Mouse (Mus musculus) thymus, adult 2 months (tissue): Measurements from ENCODE around the gene Taok3. TPM values are rescaled to one million over a fixed set of nuclear protein-coding genes. Genes with fewer than 3 reads are reported as not detected.

Experiments
- DNase-seq: peaks from one replicate; pipeline ENCODE4 v3.0.0; 2021
- H3K27ac ChIP-seq: fragments of 200-500 bp; 2 replicates; pipeline ENCODE4 v1.5.1; 2012; ENCODE audit warnings: low read length, control low read depth; ENCODE audit not compliant: control insufficient read depth, insufficient read depth
- H3K27me3 ChIP-seq: fragments of 200-500 bp; 2 replicates; pipeline ENCODE4 v1.6.1; 2012; ENCODE audit warnings: mild to moderate bottlenecking, low read length, moderate library complexity, mixed read lengths; ENCODE audit not compliant: control insufficient read depth, insufficient read depth
- H3K36me3 ChIP-seq: fragments of 200-500 bp; 2 replicates; pipeline ENCODE4 v1.6.1; 2012; ENCODE audit warnings: mild to moderate bottlenecking, low read length, moderate library complexity; ENCODE audit not compliant: control insufficient read depth, insufficient read depth
- H3K4me1 ChIP-seq: fragments of 200-500 bp; replicated peaks from 2 replicates; pipeline ENCODE4 v1.6.1; 2012; ENCODE audit warnings: low read length; ENCODE audit not compliant: control insufficient read depth, insufficient read depth
- H3K4me3 ChIP-seq: fragments of 200-500 bp; 2 replicates; pipeline ENCODE4 v1.5.1; 2012; ENCODE audit warnings: mild to moderate bottlenecking, low read length, control low read depth, moderate library complexity; ENCODE audit not compliant: control insufficient read depth, insufficient read depth
- CTCF ChIP-seq: fragments of 200-500 bp; IDR thresholded peaks from 2 replicates; pipeline ENCODE4 v1.5.1; 2012; ENCODE audit warnings: mild to moderate bottlenecking, control low read depth, low read length, moderate library complexity, borderline replicate concordance; ENCODE audit not compliant: control insufficient read depth, poor library complexity, insufficient read depth; ENCODE audit errors: extremely low read depth
- POLR2A ChIP-seq: fragments of 200-500 bp; IDR thresholded peaks from 2 replicates; pipeline ENCODE4 v1.6.1; 2012; ENCODE audit warnings: mild to moderate bottlenecking, low read length, control low read depth, moderate library complexity; ENCODE audit not compliant: control insufficient read depth, poor library complexity, insufficient read depth; ENCODE audit errors: extremely low read depth
- WGBS: fragments of 180-500 bp; shearing (Covaris S2); methylation state at CpG from one replicate; pipeline ENCODE4 v1.1.7; 2018; 5-methylcytosine and 5-hydroxymethylcytosine counted together
- polyA plus RNA-seq: library from polyadenylated mRNA; depleted of rRNA; stranded (reverse); fragments of >200 nt; gene quantifications from 2 replicates; pipeline ENCODE4 v1.2.3, GENCODE M21; 2012

Gene Taok3
- polyA plus RNA-seq, 1 experiment: 43.5 TPM

GRCm38 (mm10) chr5:117134066-117134888 is 14.3 kb downstream of the Taok3 start:
- peak overlapping the region; percentile 90 for H3K27ac ChIP-seq
- peak; percentile 53 for DNase-seq
- H3K4me3 ChIP-seq: peak overlapping the region; percentile 93
- no peaks in the 10 kb centered on the region for H3K27me3 ChIP-seq
- peak; percentile 15; the same call in 1 of the 2 replicates for TF ChIP-seq POLR2A
- TF ChIP-seq CTCF: no peak
- H3K4me1 ChIP-seq: peaks cover 55% of the 10 kb centered on the region
- 3% methylated on average over 19 of the region's 19 CpGs for WGBS
- no peaks in the 10 kb centered on the region for H3K36me3 ChIP-seq

GRCm38 (mm10) chr5:117134889-117135456 is 15.0 kb downstream of the Taok3 start:
- H3K4me3 ChIP-seq: 0 out of 2 replicates have a peak overlapping the region, but pooled peaks have one; percentile 2
- H3K4me1 ChIP-seq: peaks cover 58% of the 10 kb centered on the region
- H3K36me3 ChIP-seq: no peaks in the 10 kb centered on the region
- TF ChIP-seq POLR2A: no peak
- TF ChIP-seq CTCF: no peak
- 26% methylated on average over 3 of the region's 3 CpGs for WGBS
- no peak for DNase-seq
- H3K27me3 ChIP-seq: no peaks in the 10 kb centered on the region
- no peak overlapping the region; the same call in none of the 2 replicates for H3K27ac ChIP-seq

- TF ChIP-seq CTCF: no peak
- no peak for TF ChIP-seq POLR2A
- peak overlapping the region; percentile 29; the same call in 1 of the 2 replicates for H3K27ac ChIP-seq
- DNase-seq: peak; percentile 55
- no peaks in the 10 kb centered on the region for H3K36me3 ChIP-seq
- peak overlapping the region; percentile 24 for H3K4me3 ChIP-seq
- no peaks in the 10 kb centered on the region for H3K27me3 ChIP-seq
- 5% methylated on average over 9 of the region's 9 CpGs for WGBS
- H3K4me1 ChIP-seq: peaks cover 56% of the 10 kb centered on the region
Observed at GRCm38 (mm10) chr5:117135869-117136268, 15.9 kb downstream of the Taok3 start.

- no peaks in the 10 kb centered on the region for H3K27me3 ChIP-seq
- no peak for TF ChIP-seq CTCF
- TF ChIP-seq POLR2A: no peak
- no peak overlapping the region for H3K4me3 ChIP-seq
- whole genome bisulfite sequencing: 75% methylated on average over 5 of the region's 5 CpGs
- H3K27ac ChIP-seq: no peak overlapping the region
- H3K4me1 ChIP-seq: peaks cover 52% of the 10 kb centered on the region
- DNase-seq: no peak
- H3K36me3 ChIP-seq: no peaks in the 10 kb centered on the region
Observed at GRCm38 (mm10) chr5:117136570-117136969, 16.6 kb downstream of the Taok3 start.

GRCm38 (mm10) chr5:117137011-117137410 is 17.1 kb downstream of the Taok3 start:
- TF ChIP-seq CTCF: no peak
- no peak for TF ChIP-seq POLR2A
- H3K36me3 ChIP-seq: no peaks in the 10 kb centered on the region
- no peaks in the 10 kb centered on the region for H3K27me3 ChIP-seq
- peak overlapping the region; percentile 10; the same call in 1 of the 2 replicates for H3K27ac ChIP-seq
- no peak for DNase-seq
- H3K4me1 ChIP-seq: peaks cover 49% of the 10 kb centered on the region
- H3K4me3 ChIP-seq: no peak overlapping the region
- whole genome bisulfite sequencing: 74% methylated on average over 10 of the region's 10 CpGs

GRCm38 (mm10) chr5:117137594-117137993 is 17.7 kb downstream of the Taok3 start:
- peak overlapping the region; percentile 41; the same call in 1 of the 2 replicates for H3K27ac ChIP-seq
- no peaks in the 10 kb centered on the region for H3K27me3 ChIP-seq
- H3K4me3 ChIP-seq: no peak overlapping the region
- peaks cover 49% of the 10 kb centered on the region for H3K4me1 ChIP-seq
- no peaks in the 10 kb centered on the region for H3K36me3 ChIP-seq
- DNase-seq: no peak
- TF ChIP-seq POLR2A (no peak), CTCF (no peak)
- WGBS: 47% methylated on average over 8 of the region's 8 CpGs
